Mouse (Mus musculus) megakaryocyte-erythroid progenitor cell, adult 5-6 weeks (primary cell): ENCODE results near the gene Oaz2. TPM values are rescaled to one million over a fixed set of nuclear protein-coding genes. Genes with fewer than 3 reads are reported as not detected.
"Not testable (repeated sequence)": the region's sequence is repeated elsewhere in the genome, so short reads cannot be mapped to it uniquely, and the experiment has no call there.

Experiments
- ATAC-seq: replicated peaks from 2 replicates; pipeline ENCODE4 v1.8.0; 2016; ENCODE audit warnings: mild to moderate bottlenecking, inconsistent platforms; ENCODE audit not compliant: severe bottlenecking, poor library complexity, low FRiP score, low TSS enrichment
- total RNA-seq, 2 experiments: library from RNA; stranded (forward) in 1 of 2; stranded (reverse) in 1 of 2; fragments of 200-1000, 215-1000 nt in 1 of 2; fragments of >200 nt in 1 of 2; fragmentation: Nextera tagmentation in 1 of 2; gene quantifications; 2 replicates each; pipeline ENCODE4 v1.2.3; 2014 to 2017

Gene Oaz2
- total RNA-seq, 2 experiments from 2014 or later = 22.1 to 34.7 TPM

DNA sequence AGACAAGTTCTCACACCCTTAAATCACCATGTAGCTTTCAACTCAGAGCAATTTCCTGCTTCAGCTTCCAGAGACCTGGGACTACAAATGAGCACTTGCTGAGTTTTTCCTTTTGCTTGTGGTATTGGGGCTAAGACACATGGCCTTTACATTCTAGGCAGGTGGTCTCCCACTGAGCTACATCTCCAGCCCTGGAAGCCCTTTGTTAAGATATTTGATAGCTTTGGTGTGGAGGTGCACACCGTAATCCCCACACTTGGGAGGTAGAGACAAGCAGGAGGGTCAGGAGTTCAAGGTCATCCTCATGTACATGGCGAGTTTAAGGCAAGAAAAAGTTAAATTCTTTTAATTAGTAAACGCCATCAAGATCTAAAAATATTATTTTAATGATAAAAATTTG is 14.4 kb downstream of the Oaz2 start:
- ATAC-seq = no peak

GRCm38 (mm10) chr9:65682994-65683393 is 15.2 kb downstream of the Oaz2 start:
- no peak for ATAC-seq

DNA sequence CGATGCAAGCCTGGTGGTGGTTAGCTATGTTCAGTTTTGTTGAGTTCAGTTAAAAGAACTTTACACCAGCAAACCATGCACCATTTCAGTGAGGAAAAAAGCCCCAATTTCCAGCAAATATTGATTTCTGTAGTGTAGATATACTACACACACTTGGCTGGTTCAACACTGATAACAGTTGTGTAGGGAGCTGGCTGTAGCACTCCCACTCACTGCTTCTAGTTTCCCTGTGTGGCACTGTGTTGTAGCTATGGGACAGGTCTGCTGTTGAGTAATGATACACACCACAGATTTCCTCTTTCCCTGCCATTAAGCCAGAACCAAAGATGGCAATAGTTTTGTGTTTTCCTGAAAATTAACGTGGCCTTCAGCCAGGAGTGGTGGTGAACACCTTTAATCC is 16.9 kb downstream of the Oaz2 start:
- ATAC-seq = no peak

GRCm38 (mm10) chr9:65689869-65690268 is 22.1 kb downstream of the Oaz2 start:
- not testable (repeated sequence) for ATAC-seq

- no peak for ATAC-seq
These were observed 24.7 kb downstream of the Oaz2 start for GRCm38 (mm10) chr9:65692466-65692865.

DNA sequence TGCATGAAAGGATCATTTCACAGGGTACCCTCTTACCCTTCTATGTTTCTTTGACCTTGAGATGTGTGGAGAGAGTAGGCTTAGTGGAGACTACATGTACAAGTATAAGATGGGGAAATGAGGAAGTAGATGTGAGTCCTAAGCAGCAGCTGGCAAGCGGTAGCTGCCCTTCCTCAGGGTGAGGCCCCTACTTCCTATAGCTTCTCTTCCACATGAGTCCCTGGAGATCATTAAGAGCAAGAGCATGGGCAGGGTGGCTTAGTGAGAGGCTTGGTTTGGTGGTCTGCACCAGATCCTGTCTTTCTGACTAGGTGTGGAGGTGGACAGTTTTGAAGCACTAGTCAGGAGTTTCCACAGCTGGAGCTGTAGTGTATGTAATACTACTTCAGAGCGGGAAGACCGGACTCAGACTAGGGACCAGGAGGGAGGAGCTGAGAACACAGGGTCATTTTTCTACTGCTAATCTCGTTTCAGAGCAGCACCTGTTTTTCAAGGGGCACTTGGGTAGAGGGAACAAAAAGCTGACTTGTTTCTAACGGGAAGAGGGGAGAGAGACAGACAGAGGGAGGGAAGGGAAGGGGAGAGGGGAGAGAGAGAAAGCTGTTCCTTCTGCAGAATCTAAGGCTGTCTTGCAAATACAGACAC is 25.3 kb downstream of the Oaz2 start:
- no peak for ATAC-seq

DNA sequence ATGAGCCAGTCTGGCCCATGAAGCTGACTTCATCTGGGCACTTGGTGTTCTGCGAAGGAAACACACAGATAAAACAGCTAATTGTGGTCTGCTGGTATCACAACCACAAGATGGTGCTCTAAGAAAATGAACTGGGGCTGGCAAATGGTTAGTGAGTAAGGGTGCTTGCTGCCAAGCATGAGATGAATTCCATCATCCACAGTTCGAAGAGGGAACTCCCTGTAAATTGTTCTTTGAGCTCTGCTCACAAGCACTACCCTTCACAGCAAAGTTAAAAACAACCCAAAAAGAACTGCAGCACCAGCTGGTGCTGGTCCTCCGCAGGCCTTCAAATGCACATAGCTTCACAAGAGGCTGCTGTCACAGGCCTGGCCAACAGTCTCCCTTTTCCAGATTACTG is 27.8 kb downstream of the Oaz2 start:
- peak; percentile 21; the same call in 1 of the 2 replicates for ATAC-seq

DNA sequence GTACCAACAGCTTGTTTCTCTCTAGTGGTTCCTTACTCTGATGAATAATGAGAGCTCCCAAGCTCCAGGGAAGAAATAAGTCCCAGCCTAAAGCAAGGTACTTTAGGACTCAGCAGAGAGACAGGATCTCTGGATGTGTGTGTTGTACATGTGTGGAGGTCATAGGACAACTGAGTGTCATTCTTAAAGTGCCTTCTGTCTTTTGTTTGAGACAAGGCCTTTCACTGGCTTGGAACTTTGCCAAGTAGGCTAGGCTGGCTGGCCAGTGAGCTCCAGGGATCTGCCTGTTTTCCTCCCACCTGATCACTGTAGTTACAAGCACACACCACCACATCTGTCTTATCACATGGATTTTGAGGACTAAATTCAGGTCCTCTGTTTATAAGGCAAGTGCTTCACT is 28.5 kb downstream of the Oaz2 start:
- ATAC-seq = no peak

DNA sequence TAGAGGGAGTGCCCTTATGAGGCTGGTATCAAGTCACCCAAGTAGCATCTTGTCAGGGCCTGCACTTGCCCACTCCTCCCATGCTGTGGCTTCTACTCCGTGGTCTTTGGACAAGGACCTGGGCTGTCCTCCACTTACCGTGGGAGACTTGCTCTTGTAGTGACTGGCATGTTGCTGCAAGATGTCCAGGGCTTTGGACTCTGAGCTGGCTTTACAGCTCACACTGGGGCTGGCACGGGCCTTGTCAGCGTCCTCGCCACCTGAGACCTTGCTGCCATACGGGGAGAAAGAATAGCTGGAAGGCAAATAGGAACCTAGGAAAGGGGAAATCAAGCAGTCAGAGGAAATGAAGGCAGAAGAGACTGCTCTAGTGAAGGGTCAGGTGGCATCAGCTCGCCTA is 29.6 kb downstream of the Oaz2 start:
- no peak for ATAC-seq

DNA sequence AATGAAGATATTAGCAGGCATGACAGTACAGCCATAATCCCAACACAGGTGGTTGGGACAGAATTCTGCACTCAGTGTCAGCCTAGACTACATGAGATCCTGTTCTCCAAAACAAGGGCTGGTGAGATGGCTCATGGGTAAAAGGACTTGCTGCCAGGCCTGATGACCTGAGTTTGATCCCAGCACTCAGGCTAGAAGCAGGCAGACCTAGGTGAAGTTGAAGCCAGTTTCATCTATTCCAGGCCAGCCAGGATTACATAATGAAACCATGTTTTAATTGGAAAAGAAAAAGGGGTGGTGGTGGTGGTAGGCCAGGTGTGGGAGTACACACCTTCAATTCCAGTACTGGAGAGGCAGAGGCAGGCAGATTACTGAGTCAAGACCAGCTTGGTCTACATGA is 30.2 kb downstream of the Oaz2 start:
- no peak for ATAC-seq

DNA sequence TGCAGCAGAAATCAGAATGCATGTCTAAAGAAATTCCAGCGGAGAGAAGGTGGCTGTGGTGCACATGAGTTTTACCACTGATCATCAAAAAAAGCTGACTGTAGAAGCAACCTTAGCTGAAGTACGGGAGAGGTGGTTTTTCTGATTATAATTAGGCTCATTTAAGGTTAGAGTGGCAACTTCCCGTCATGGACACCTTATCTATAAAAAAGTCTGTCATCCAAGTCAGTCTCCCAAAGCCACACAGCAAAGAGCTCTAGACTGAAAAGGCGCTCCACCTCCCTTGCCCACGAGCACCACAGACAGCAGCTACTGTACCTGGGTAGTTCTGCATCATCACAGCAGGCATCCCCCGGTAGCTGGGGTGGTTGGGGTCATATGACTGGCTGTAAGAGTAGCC is 32.7 kb downstream of the Oaz2 start:
- peak; percentile 42 for ATAC-seq

DNA sequence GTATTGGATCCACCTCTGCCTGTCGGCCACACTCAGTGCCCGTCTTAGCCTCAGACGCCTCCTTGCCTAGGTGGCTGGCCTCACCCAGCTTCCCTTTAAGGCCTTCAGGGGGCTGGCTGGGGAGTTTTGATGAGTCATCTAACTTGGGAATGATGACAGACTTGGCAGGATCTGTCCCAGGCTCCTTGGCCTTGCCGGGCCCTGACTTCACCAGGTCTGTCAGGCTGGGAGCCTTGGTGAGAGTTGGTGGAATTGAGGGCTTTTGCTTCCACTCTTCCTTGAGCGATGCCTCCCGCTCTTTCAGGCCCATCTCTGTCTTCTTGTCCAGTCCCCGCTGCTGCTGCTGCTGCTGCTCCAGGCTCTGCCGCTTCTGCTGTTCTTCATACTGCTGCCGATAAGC is 34.5 kb downstream of the Oaz2 start:
- no peak for ATAC-seq

DNA sequence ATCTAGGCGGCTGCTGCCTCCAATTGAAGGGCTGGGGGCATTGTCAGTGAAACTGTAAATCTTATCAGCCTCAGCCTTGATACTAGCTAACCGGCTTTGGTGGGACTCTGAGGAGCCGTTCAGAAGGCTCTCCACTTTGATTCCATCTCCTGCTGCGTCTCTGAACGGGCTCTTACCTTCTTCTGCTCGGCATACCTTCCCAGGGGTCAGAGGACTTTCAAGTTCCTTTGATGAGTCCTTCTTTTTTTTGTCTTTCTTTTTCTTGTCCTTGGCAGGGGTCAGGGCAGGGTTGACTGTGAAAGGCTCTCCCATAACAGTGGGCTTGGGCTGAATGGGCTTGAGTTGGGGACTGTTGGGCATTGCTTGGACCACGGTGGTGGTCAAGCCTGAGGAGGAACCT is 35.4 kb downstream of the Oaz2 start:
- no peak for ATAC-seq

GRCm38 (mm10) chr9:65703926-65704595 is 36.3 kb downstream of the Oaz2 start:
- no peak for ATAC-seq

DNA sequence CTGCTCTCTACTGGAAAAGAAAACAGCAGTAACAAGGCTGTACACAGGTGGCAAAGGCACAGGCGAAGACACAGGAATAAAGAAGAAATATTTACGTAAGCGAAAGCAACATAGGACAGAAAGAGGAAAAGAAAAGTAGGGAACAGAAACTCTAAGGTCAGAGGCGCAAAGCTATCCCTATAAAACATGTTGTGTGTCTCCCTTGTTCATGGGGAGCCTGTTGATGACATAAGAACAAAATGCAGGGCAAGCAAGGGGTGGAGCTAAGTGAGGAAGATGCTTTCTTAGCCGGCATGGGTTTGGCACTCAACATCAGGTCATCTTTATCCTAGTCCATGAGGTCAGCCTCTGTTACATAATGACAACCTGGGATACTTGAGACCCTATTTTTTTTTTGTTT is 50.4 kb downstream of the Oaz2 start:
- no peak for ATAC-seq

- ATAC-seq = no peak
These were observed 53.4 kb downstream of the Oaz2 start for GRCm38 (mm10) chr9:65721161-65721566.

DNA sequence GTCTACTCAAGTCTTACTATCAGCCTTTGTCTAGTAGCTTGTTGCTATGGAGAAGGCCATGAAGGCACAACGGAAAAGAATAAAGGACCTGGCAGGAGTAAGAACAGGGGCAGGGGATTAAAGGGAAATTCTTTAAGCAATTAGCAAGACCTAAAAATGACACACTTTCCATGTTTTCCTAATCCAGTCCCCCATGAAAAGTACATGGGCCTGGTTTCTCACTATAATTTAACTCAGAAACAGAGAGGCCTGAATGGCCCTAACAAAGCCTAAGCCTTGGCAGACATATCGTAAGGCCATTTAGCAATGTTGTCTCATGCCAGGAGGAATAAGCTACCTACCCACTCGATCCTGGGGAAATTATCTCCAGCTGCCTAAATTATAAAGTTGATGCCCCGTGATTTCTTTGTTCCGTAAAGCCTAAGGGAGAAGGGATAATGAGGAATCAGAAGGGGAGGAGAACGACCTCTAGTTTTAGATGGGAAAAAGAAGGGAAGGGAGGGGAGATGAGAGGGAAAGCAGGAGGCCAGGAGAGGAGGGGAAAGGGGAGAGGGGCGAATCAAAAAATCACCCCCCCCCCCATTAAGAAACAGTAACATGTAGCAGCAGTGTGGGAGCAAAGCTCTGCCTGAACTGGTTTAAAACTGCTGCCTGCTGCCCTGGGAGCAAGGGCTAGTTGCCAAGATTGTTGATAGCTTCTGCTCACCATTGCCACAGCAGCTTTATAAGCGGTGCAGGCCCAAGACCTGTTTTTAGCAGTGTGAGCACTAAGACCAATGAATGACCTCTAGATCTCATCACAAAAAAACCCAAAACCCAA is 56.9 kb downstream of the Oaz2 start:
- no peak for ATAC-seq

- peak; percentile 44; the same call in 1 of the 2 replicates for ATAC-seq
These were observed 57.5 kb downstream of the Oaz2 start for GRCm38 (mm10) chr9:65725291-65725622.

DNA sequence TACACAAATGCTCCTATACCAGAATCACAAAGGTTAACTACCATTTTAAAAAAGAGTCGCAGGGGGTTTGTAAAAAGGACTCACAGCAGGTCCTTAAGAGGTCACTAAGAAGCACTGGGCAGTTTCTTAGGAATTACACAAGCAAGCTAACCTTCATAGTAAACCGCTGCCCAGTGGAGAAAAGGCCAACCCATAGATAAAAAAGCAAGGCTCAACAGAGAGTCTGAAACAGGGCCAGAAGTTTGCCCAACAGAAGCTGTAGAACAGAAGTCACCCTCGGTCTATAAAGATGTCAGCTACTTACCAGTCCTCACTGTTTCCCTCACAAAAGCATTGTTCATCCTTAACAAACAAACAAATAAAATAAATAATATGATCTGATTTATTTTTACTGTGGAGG is 58.6 kb downstream of the Oaz2 start:
- ATAC-seq = no peak

- no peak for ATAC-seq
These were observed 59.7 kb downstream of the Oaz2 start for GRCm38 (mm10) chr9:65727491-65727890.

GRCm38 (mm10) chr9:65728588-65728987 is 60.8 kb downstream of the Oaz2 start:
- ATAC-seq = no peak
